Mouse (Mus musculus) midbrain, embryonic 16.5 days (tissue): ENCODE data around the gene Jup. TPM values are rescaled to one million over a fixed set of nuclear protein-coding genes. Genes with fewer than 3 reads are reported as not detected.
A peak's percentile ranks its signal among the peaks of the same experiment; 100 is the strongest.
"Not testable (repeated sequence)": the region's sequence is repeated elsewhere in the genome, so short reads cannot be mapped to it uniquely, and the experiment has no call there.

Source experiments
- ATAC-seq: fragments of 200-750 bp; cut with Nextera tagmentation; 2 replicates; pipeline ENCODE4 v1.8.0; 2017; ENCODE audit warnings: moderate TSS enrichment
- H3K27ac ChIP-seq: fragments of 300-500 bp; sonication (generic); 2 replicates; pipeline ENCODE4 v1.5.1; 2014; ENCODE audit warnings: mild to moderate bottlenecking, low read length, mixed read lengths
- H3K27me3 ChIP-seq: fragments of 300-500 bp; sonication (generic); 2 replicates; pipeline ENCODE4 v1.6.1; 2014; ENCODE audit warnings: low read depth, low read length, mixed read lengths; ENCODE audit not compliant: control insufficient read depth, insufficient read depth
- H3K36me3 ChIP-seq: fragments of 300-500 bp; sonication (generic); 2 replicates; pipeline ENCODE4 v1.6.1; 2014; ENCODE audit warnings: mild to moderate bottlenecking, low read length, moderate library complexity, mixed read lengths; ENCODE audit not compliant: control insufficient read depth, insufficient read depth
- H3K4me1 ChIP-seq: fragments of 300-500 bp; sonication (generic); 2 replicates; pipeline ENCODE4 v1.6.1; 2014; ENCODE audit warnings: mild to moderate bottlenecking, low read length, mixed read lengths; ENCODE audit not compliant: control insufficient read depth, insufficient read depth
- H3K4me2 ChIP-seq: fragments of 300-500 bp; sonication (generic); 2 replicates; pipeline ENCODE4 v1.6.1; 2014; ENCODE audit warnings: mild to moderate bottlenecking, low read length, mixed read lengths
- H3K4me3 ChIP-seq: fragments of 300-500 bp; sonication (generic); 2 replicates; pipeline ENCODE4 v1.5.1; 2014; ENCODE audit warnings: low read depth, mild to moderate bottlenecking, low read length, moderate library complexity, mixed read lengths
- H3K9ac ChIP-seq: fragments of 300-500 bp; sonication (generic); 2 replicates; pipeline ENCODE4 v1.6.1; 2014; ENCODE audit warnings: low read depth, low read length, mixed read lengths
- H3K9me3 ChIP-seq: fragments of 300-500 bp; sonication (generic); replicated peaks from 2 replicates; pipeline ENCODE4 v1.6.1; 2014; ENCODE audit warnings: mild to moderate bottlenecking, low read length, mixed read lengths; ENCODE audit not compliant: control insufficient read depth, poor library complexity, severe bottlenecking
- WGBS: fragments of 180-500 bp; shearing (Covaris S2); extraction: QIAGEN DNeasy Blood & Tissue Kit; methylation state at CpG from one replicate; pipeline ENCODE4 v1.1.7; 2014; 5-methylcytosine and 5-hydroxymethylcytosine counted together
- polyA plus RNA-seq: library from polyadenylated mRNA; unstranded; fragments of >200 nt; fragmentation: Nextera tagmentation; extraction: Ambion mirVana; gene quantifications from 2 replicates; pipeline ENCODE4 v1.2.1, GENCODE M21; 2015

Gene Jup
- polyA plus RNA-seq, 1 experiment from 2014 or later, result 99.7 TPM

GRCm38 (mm10) chr11:100376005-100376404, 21.6 kb downstream of the Jup start:
- 76% methylated on average over 4 of the region's 4 CpGs for WGBS
- ATAC-seq, result no peak
- Histone ChIP-seq H3K4me2 (no peak overlapping the region), H3K4me1 (no peaks in the 10 kb centered on the region; the same call in 1 of the 2 replicates), H3K9ac (no peak overlapping the region), H3K27ac (no peak overlapping the region), H3K36me3 (peaks cover 70% of the 10 kb centered on the region), H3K4me3 (no peak overlapping the region), H3K27me3 (no peaks in the 10 kb centered on the region), H3K9me3 (no peaks in the 10 kb centered on the region)

GRCm38 (mm10) chr11:100375127-100375526, 22.4 kb downstream of the Jup start:
- ATAC-seq, result no peak
- H3K9ac ChIP-seq, result no peak overlapping the region
- no peaks in the 10 kb centered on the region for H3K9me3 ChIP-seq
- H3K27ac ChIP-seq, result no peak overlapping the region
- H3K27me3 ChIP-seq, result no peaks in the 10 kb centered on the region
- no peaks in the 10 kb centered on the region; the same call in 1 of the 2 replicates for H3K4me1 ChIP-seq
- WGBS, result 92% methylated on average over 9 of the region's 9 CpGs
- no peak overlapping the region for H3K4me2 ChIP-seq
- no peak overlapping the region for H3K4me3 ChIP-seq
- peaks cover 66% of the 10 kb centered on the region for H3K36me3 ChIP-seq

- ATAC-seq, result no peak
- 68% methylated on average over 7 of the region's 8 CpGs for WGBS
- H3K9me3 ChIP-seq, result no peaks in the 10 kb centered on the region
- peaks cover 49% of the 10 kb centered on the region for H3K36me3 ChIP-seq
- H3K4me1 ChIP-seq, result no peaks in the 10 kb centered on the region; the same call in 1 of the 2 replicates
- no peak overlapping the region for H3K4me3 ChIP-seq
- no peaks in the 10 kb centered on the region for H3K27me3 ChIP-seq
- H3K4me2 ChIP-seq, result no peak overlapping the region
- no peak overlapping the region for H3K27ac ChIP-seq
- H3K9ac ChIP-seq, result no peak overlapping the region
These were observed 25.5 kb downstream of the Jup start for GRCm38 (mm10) chr11:100371981-100372558.

- Histone ChIP-seq H3K36me3 (peaks cover 34% of the 10 kb centered on the region), H3K9ac (no peak overlapping the region), H3K27ac (no peak overlapping the region), H3K27me3 (no peaks in the 10 kb centered on the region), H3K4me3 (no peak overlapping the region), H3K9me3 (no peaks in the 10 kb centered on the region), H3K4me1 (no peaks in the 10 kb centered on the region; the same call in 1 of the 2 replicates), H3K4me2 (no peak overlapping the region)
- ATAC-seq, result no peak
- WGBS, result 82% methylated on average over 8 of the region's 8 CpGs
These were observed 27.7 kb downstream of the Jup start for GRCm38 (mm10) chr11:100369822-100370221.

GRCm38 (mm10) chr11:100369145-100369544, 28.4 kb downstream of the Jup start:
- no peak for ATAC-seq
- no peaks in the 10 kb centered on the region; the same call in 1 of the 2 replicates for H3K4me1 ChIP-seq
- H3K9me3 ChIP-seq, result no peaks in the 10 kb centered on the region
- H3K9ac ChIP-seq, result no peak overlapping the region
- H3K4me3 ChIP-seq, result no peak overlapping the region
- H3K36me3 ChIP-seq, result peaks cover 32% of the 10 kb centered on the region
- no peaks in the 10 kb centered on the region for H3K27me3 ChIP-seq
- H3K4me2 ChIP-seq, result no peak overlapping the region
- 91% methylated on average over 7 of the region's 7 CpGs for WGBS
- no peak overlapping the region for H3K27ac ChIP-seq

GRCm38 (mm10) chr11:100362979-100363562, 34.5 kb downstream of the Jup start:
- Histone ChIP-seq H3K4me3 (no peak overlapping the region), H3K4me1 (peaks cover 2% of the 10 kb centered on the region; the same call in 1 of the 2 replicates), H3K27ac (0 out of 2 replicates have a peak overlapping the region, but pooled peaks have one; percentile 35), H3K4me2 (no peak overlapping the region), H3K9ac (no peak overlapping the region), H3K36me3 (no peaks in the 10 kb centered on the region), H3K9me3 (no peaks in the 10 kb centered on the region), H3K27me3 (0 out of 2 replicates have a peak, but pooled peaks cover 5% of the 10 kb centered on the region)
- no peak; the same call in 1 of the 2 replicates for ATAC-seq
- 20% methylated on average over 12 of the region's 12 CpGs for WGBS

- peak; percentile 46; the same call in 1 of the 2 replicates for ATAC-seq
- H3K9ac ChIP-seq, result peak overlapping the region; percentile 20; the same call in 1 of the 2 replicates
- 10% methylated on average over 8 of the region's 8 CpGs for WGBS
- no peak overlapping the region for H3K4me2 ChIP-seq
- H3K36me3 ChIP-seq, result no peaks in the 10 kb centered on the region
- no peak overlapping the region for H3K4me3 ChIP-seq
- H3K27ac ChIP-seq, result 0 out of 2 replicates have a peak overlapping the region, but pooled peaks have one; percentile 35
- 0 out of 2 replicates have a peak, but pooled peaks cover 5% of the 10 kb centered on the region for H3K27me3 ChIP-seq
- H3K9me3 ChIP-seq, result no peaks in the 10 kb centered on the region
- H3K4me1 ChIP-seq, result peaks cover 2% of the 10 kb centered on the region; the same call in 1 of the 2 replicates
These were observed 35.2 kb downstream of the Jup start for GRCm38 (mm10) chr11:100362209-100362978.

GRCm38 (mm10) chr11:100361059-100361458, 36.5 kb downstream of the Jup start:
- H3K9ac ChIP-seq, H3K27me3 ChIP-seq, H3K36me3 ChIP-seq, H3K27ac ChIP-seq, H3K4me3 ChIP-seq, H3K9me3 ChIP-seq, H3K4me1 ChIP-seq, H3K4me2 ChIP-seq, ATAC-seq: not testable (repeated sequence)
- no CpG with 5 or more reads among the region's 13 CpGs for WGBS
